Mouse (Mus musculus) C2C12 (cell line): Measurements from ENCODE around the gene Csn1s1. TPM values are rescaled to one million over a fixed set of nuclear protein-coding genes. Genes with fewer than 3 reads are reported as not detected.

Source experiments
- H3K27me3 ChIP-seq: one replicate; pipeline ENCODE4 v1.6.1; 2011; ENCODE audit not compliant: control insufficient read depth, insufficient read depth, insufficient read length
- H3K36me3 ChIP-seq: one replicate; pipeline ENCODE4 v1.6.1; 2011; ENCODE audit not compliant: control insufficient read depth, insufficient read depth
- H3K4me3 ChIP-seq: one replicate; pipeline ENCODE4 v1.5.1; 2011; ENCODE audit warnings: mild to moderate bottlenecking, control low read depth; ENCODE audit not compliant: poor library complexity, insufficient read depth, severe bottlenecking
- H3K79me2 ChIP-seq: one replicate; pipeline ENCODE4 v1.6.1; 2011; ENCODE audit not compliant: control insufficient read depth, insufficient read depth
- H3K79me3 ChIP-seq: one replicate; pipeline ENCODE4 v1.6.1; 2011; ENCODE audit warnings: low read depth, control low read depth
- H3ac ChIP-seq: one replicate; pipeline ENCODE3; 2011; ENCODE audit warnings: low read depth; ENCODE audit not compliant: control insufficient read depth, insufficient read length
- CEBPB ChIP-seq: IDR thresholded peaks from one replicate; pipeline ENCODE4 v1.6.1; 2011; ENCODE audit warnings: low read depth, mild to moderate bottlenecking, control low read depth, moderate library complexity
- CTCF ChIP-seq: IDR thresholded peaks from one replicate; pipeline ENCODE4 v1.5.1; 2011; ENCODE audit not compliant: control insufficient read depth, insufficient read depth, insufficient read length
- FOSL1 ChIP-seq: IDR thresholded peaks from one replicate; pipeline ENCODE4 v1.8.0; 2011; ENCODE audit warnings: mild to moderate bottlenecking, low read length; ENCODE audit not compliant: poor library complexity, insufficient read depth, severe bottlenecking
- MAX ChIP-seq: IDR thresholded peaks from one replicate; pipeline ENCODE4 v1.6.1; 2011; ENCODE audit warnings: mild to moderate bottlenecking, control low read depth
- MYOD1 ChIP-seq: IDR thresholded peaks from one replicate; pipeline ENCODE4 v1.6.1; 2011; ENCODE audit warnings: low read depth; ENCODE audit not compliant: control insufficient read depth, insufficient read length
- MYOG ChIP-seq: IDR thresholded peaks from one replicate; pipeline ENCODE4 v1.6.1; 2011; ENCODE audit not compliant: control insufficient read depth, insufficient read length; ENCODE audit errors: extremely low read depth
- USF1 ChIP-seq: IDR thresholded peaks from one replicate; pipeline ENCODE4 v1.6.1; 2011; ENCODE audit warnings: low read depth, mild to moderate bottlenecking, control low read depth, moderate library complexity
- long read RNA-seq, 2 experiments: library from polyadenylated mRNA; unstranded; transcript quantifications; one replicate each; pipeline ENCODE4 v2.0.0; 2019 to 2020
- polyA plus RNA-seq: library from polyadenylated mRNA; unstranded; fragments of >200 nt; fragmentation: generic; extraction: Trizol; gene quantifications from one replicate; pipeline ENCODE4 v1.2.1, GENCODE M21; 2012; ENCODE audit warnings: missing spikeins

Gene Csn1s1
- polyA plus RNA-seq: not detected
- long read RNA-seq, experiment 1: 0 reads
- long read RNA-seq, experiment 2: 0 reads

- no peaks in the 10 kb centered on the region for H3K27me3 ChIP-seq
- H3K36me3 ChIP-seq: no peaks in the 10 kb centered on the region
- no peaks in the 10 kb centered on the region for H3K79me3 ChIP-seq
- H3K79me2 ChIP-seq: no peaks in the 10 kb centered on the region
- TF ChIP-seq FOSL1: no peak
- no peak for TF ChIP-seq USF1
- no peak for TF ChIP-seq CEBPB
- no peak for TF ChIP-seq MYOD1
- TF ChIP-seq MYOG: no peak
- TF ChIP-seq CTCF: no peak
- H3K4me3 ChIP-seq: no peak within 1 kb of the TSS
- no peak within 1 kb of the TSS for H3ac ChIP-seq
Measured at GRCm38 (mm10) chr5:87665908-87666307, at the start of gene Csn1s1. Csn1s1 (plus strand) TSS chr5:87666208.

GRCm38 (mm10) chr5:87622681-87623080, 43.3 kb upstream of the Csn1s1 start:
- H3ac ChIP-seq: no peak overlapping the region
- H3K36me3 ChIP-seq: no peaks in the 10 kb centered on the region
- H3K27me3 ChIP-seq: no peaks in the 10 kb centered on the region
- H3K4me3 ChIP-seq: no peak overlapping the region
- no peaks in the 10 kb centered on the region for H3K79me2 ChIP-seq
- no peaks in the 10 kb centered on the region for H3K79me3 ChIP-seq
- TF ChIP-seq CTCF: no peak
- no peak for TF ChIP-seq USF1
- TF ChIP-seq MYOD1: no peak
- no peak for TF ChIP-seq MYOG
- peak; percentile 41 for TF ChIP-seq FOSL1
- TF ChIP-seq MAX: no peak
- TF ChIP-seq CEBPB: peak; percentile 60

- Histone ChIP-seq H3K36me3 (no peaks in the 10 kb centered on the region), H3ac (no peak overlapping the region), H3K27me3 (no peaks in the 10 kb centered on the region), H3K79me3 (no peaks in the 10 kb centered on the region), H3K79me2 (no peaks in the 10 kb centered on the region), H3K4me3 (no peak overlapping the region)
- TF ChIP-seq FOSL1 (no peak), MYOG (no peak), USF1 (no peak), CEBPB (no peak), CTCF (no peak), MYOD1 (no peak), MAX (no peak)
Measured at GRCm38 (mm10) chr5:87642787-87643186, 23.2 kb upstream of the Csn1s1 start.

GRCm38 (mm10) chr5:87699530-87699929, 33.5 kb downstream of the Csn1s1 start, which contains the start of gene Csn2:
Csn2 (minus strand) TSS chr5:87699630.
- no peaks in the 10 kb centered on the region for H3K36me3 ChIP-seq
- H3K79me3 ChIP-seq: no peaks in the 10 kb centered on the region
- H3ac ChIP-seq: no peak within 1 kb of the TSS
- H3K79me2 ChIP-seq: no peaks in the 10 kb centered on the region
- TF ChIP-seq MYOG (no peak), MAX (no peak), FOSL1 (no peak), MYOD1 (no peak), CTCF (no peak), CEBPB (no peak), USF1 (no peak)
- no peaks in the 10 kb centered on the region for H3K27me3 ChIP-seq
- H3K4me3 ChIP-seq: no peak within 1 kb of the TSS

- TF ChIP-seq FOSL1 (no peak), MYOG (no peak), USF1 (no peak), CEBPB (no peak), CTCF (no peak), MAX (no peak)
- no peak overlapping the region for H3K4me3 ChIP-seq
- no peaks in the 10 kb centered on the region for H3K27me3 ChIP-seq
- H3K79me3 ChIP-seq: no peaks in the 10 kb centered on the region
- H3K36me3 ChIP-seq: no peaks in the 10 kb centered on the region
- H3K79me2 ChIP-seq: no peaks in the 10 kb centered on the region
- H3ac ChIP-seq: no peak overlapping the region
Measured at GRCm38 (mm10) chr5:87705891-87706290, 39.9 kb downstream of the Csn1s1 start.

Other genes with a start within 250 kb of the Csn1s1 start
- not detected for gene Ugt2b38, start 242.0 kb upstream of the Csn1s1 start, polyA plus RNA-seq
- gene Ugt2a2, start 183.9 kb upstream of the Csn1s1 start, polyA plus RNA-seq: not detected
- not detected for gene Gm43638, start 179.4 kb upstream of the Csn1s1 start, polyA plus RNA-seq
- not detected for gene Ugt2a1, start 175.3 kb upstream of the Csn1s1 start, polyA plus RNA-seq
- gene Sult1b1, start 128.0 kb upstream of the Csn1s1 start, polyA plus RNA-seq: not detected
- not detected for gene Sult1d1, start 97.2 kb upstream of the Csn1s1 start, polyA plus RNA-seq
- gene Sult1e1, start 74.6 kb upstream of the Csn1s1 start, polyA plus RNA-seq: not detected
- gene Csn2, start 33.4 kb downstream of the Csn1s1 start, polyA plus RNA-seq: not detected
- gene Csn1s2a, start 108.4 kb downstream of the Csn1s1 start, polyA plus RNA-seq: not detected
- not detected for gene Csn1s2b, start 141.9 kb downstream of the Csn1s1 start, polyA plus RNA-seq
- not detected for gene Prr27, start 159.5 kb downstream of the Csn1s1 start, polyA plus RNA-seq
- gene Odam, start 218.8 kb downstream of the Csn1s1 start, polyA plus RNA-seq: not detected